Mouse (Mus musculus) CH12.LX (cell line): ENCODE measurements around the gene Trex2. TPM values are rescaled to one million over a fixed set of nuclear protein-coding genes. Genes with fewer than 3 reads are reported as not detected.

Experiments used
- DNase-seq: peaks from one replicate; pipeline ENCODE4 v3.0.0-alpha.2; 2013; ENCODE audit errors: extremely low read depth
- H3K27ac ChIP-seq: 2 replicates; pipeline ENCODE4 v1.5.1; 2012; ENCODE audit warnings: low read depth, mild to moderate bottlenecking, control low read depth, moderate library complexity; ENCODE audit not compliant: insufficient read depth
- H3K27me3 ChIP-seq: replicated peaks from 2 replicates; pipeline ENCODE3; 2012; ENCODE audit warnings: inconsistent platforms
- H3K36me3 ChIP-seq, 2 experiments: replicated peaks in 1 of 2; 2 replicates each; pipeline versions ENCODE3 to v1.6.1; 2012; ENCODE audit warnings: inconsistent platforms in 1 of 2, low read length in 1 of 2, mild to moderate bottlenecking in 1 of 2, mixed read lengths in 1 of 2, moderate library complexity in 1 of 2; ENCODE audit not compliant: control insufficient read depth in 1 of 2, insufficient read depth in 1 of 2
- H3K4me1 ChIP-seq, 2 experiments: 2 replicates each; pipeline ENCODE4 v1.6.1; 2012; ENCODE audit warnings: inconsistent platforms in 1 of 2, moderate library complexity in 1 of 2; ENCODE audit not compliant: insufficient read depth in 2 of 2, control insufficient read depth in 1 of 2
- H3K4me2 ChIP-seq: 2 replicates; pipeline ENCODE4 v1.6.1; 2012; ENCODE audit warnings: low read depth, mild to moderate bottlenecking, control low read depth; ENCODE audit not compliant: poor library complexity, insufficient read depth, severe bottlenecking
- H3K4me3 ChIP-seq, 3 experiments: fragments of 150-350 bp in 1 of 3; sonication (generic) in 1 of 3; replicated peaks in 1 of 3; 2 replicates each; pipeline versions ENCODE3 to v1.5.1; 2011 to 2012; ENCODE audit warnings: low read depth in 2 of 3, low read length in 2 of 3, mild to moderate bottlenecking in 2 of 3, moderate library complexity in 2 of 3, control low read depth in 1 of 3, improper control_type of control experiment in 1 of 3, inconsistent platforms in 1 of 3, mixed read lengths in 1 of 3; ENCODE audit not compliant: poor library complexity in 1 of 3
- H3K79me2 ChIP-seq: replicated peaks from 2 replicates; pipeline ENCODE4 v1.6.1; 2012; ENCODE audit warnings: mild to moderate bottlenecking, moderate library complexity; ENCODE audit not compliant: control insufficient read depth, poor library complexity, insufficient read depth, severe bottlenecking; ENCODE audit errors: extremely low read depth
- H3K9ac ChIP-seq: 2 replicates; pipeline ENCODE4 v1.6.1; 2012; ENCODE audit warnings: low read depth, mild to moderate bottlenecking, control low read depth, moderate library complexity; ENCODE audit not compliant: insufficient read depth
- H3K9me3 ChIP-seq: replicated peaks from 2 replicates; pipeline ENCODE3; 2012; ENCODE audit warnings: low read length, inconsistent platforms, mixed read lengths
- BHLHE40 ChIP-seq: IDR thresholded peaks from 2 replicates; pipeline ENCODE4 v1.6.1; 2011; ENCODE audit warnings: mild to moderate bottlenecking, low read depth, low read length, improper control_type of control experiment
- CHD2 ChIP-seq: IDR thresholded peaks from 2 replicates; pipeline ENCODE4 v1.6.1; 2011; ENCODE audit warnings: low read length, improper control_type of control experiment
- E2F4 ChIP-seq: IDR thresholded peaks from 2 replicates; pipeline ENCODE4 v1.6.1; 2011; ENCODE audit warnings: low read depth, low read length, improper control_type of control experiment; ENCODE audit not compliant: insufficient replicate concordance
- EP300 ChIP-seq: IDR thresholded peaks from 2 replicates; pipeline ENCODE4 v1.6.1; 2011; ENCODE audit warnings: low read length, improper control_type of control experiment
- ETS1 ChIP-seq: conservative IDR thresholded peaks from 2 replicates; pipeline ENCODE4 v1.6.1; 2012; ENCODE audit warnings: low read depth, mild to moderate bottlenecking, inconsistent platforms, low read length, improper control_type of control experiment, moderate library complexity
- GABPA ChIP-seq: IDR thresholded peaks from 2 replicates; pipeline ENCODE4 v1.6.1; 2012; ENCODE audit warnings: low read depth, low read length, improper control_type of control experiment, inconsistent platforms; ENCODE audit not compliant: insufficient replicate concordance
- HCFC1 ChIP-seq: IDR thresholded peaks from 2 replicates; pipeline ENCODE4 v1.6.1; 2012; ENCODE audit warnings: low read depth, mild to moderate bottlenecking, inconsistent platforms, low read length, improper control_type of control experiment
- IRF4 ChIP-seq: IDR thresholded peaks from 2 replicates; pipeline ENCODE4 v1.6.1; 2014; ENCODE audit warnings: low read depth, mild to moderate bottlenecking, inconsistent platforms, low read length, improper control_type of control experiment
- MAX ChIP-seq: IDR thresholded peaks from 2 replicates; pipeline ENCODE4 v1.6.1; 2011; ENCODE audit warnings: low read length, improper control_type of control experiment
- MAZ ChIP-seq: IDR thresholded peaks from 2 replicates; pipeline ENCODE4 v1.6.1; 2012; ENCODE audit warnings: low read depth, mild to moderate bottlenecking, inconsistent platforms, low read length, improper control_type of control experiment, moderate library complexity
- MXI1 ChIP-seq: IDR thresholded peaks from 2 replicates; pipeline ENCODE4 v1.6.1; 2011; ENCODE audit warnings: mild to moderate bottlenecking, low read depth, low read length, improper control_type of control experiment
- NRF1 ChIP-seq: IDR thresholded peaks from 2 replicates; pipeline ENCODE4 v1.6.1; 2014; ENCODE audit warnings: low read depth, mild to moderate bottlenecking, inconsistent platforms, low read length, improper control_type of control experiment, moderate library complexity
- PAX5 ChIP-seq: IDR thresholded peaks from 2 replicates; pipeline ENCODE4 v1.6.1; 2012; ENCODE audit warnings: low read length, inconsistent platforms, mixed read lengths
- POLR2A ChIP-seq: IDR thresholded peaks from 2 replicates; pipeline ENCODE4 v1.6.1; 2011; ENCODE audit warnings: low read depth, mild to moderate bottlenecking, improper control_type of control experiment, low read length
- SIN3A ChIP-seq: IDR thresholded peaks from 2 replicates; pipeline ENCODE4 v1.6.1; 2012; ENCODE audit warnings: low read length, improper control_type of control experiment, inconsistent platforms
- TBP ChIP-seq: conservative IDR thresholded peaks from 2 replicates; pipeline ENCODE4 v1.6.1; 2011; ENCODE audit warnings: low read depth, low read length, improper control_type of control experiment
- TCF12 ChIP-seq: IDR thresholded peaks from 2 replicates; pipeline ENCODE4 v1.6.1; 2014; ENCODE audit warnings: low read depth, mild to moderate bottlenecking, inconsistent platforms, low read length, improper control_type of control experiment
- UBTF ChIP-seq: IDR thresholded peaks from 2 replicates; pipeline ENCODE4 v1.6.1; 2012; ENCODE audit warnings: low read depth, mild to moderate bottlenecking, inconsistent platforms, low read length, improper control_type of control experiment, moderate library complexity
- USF1 ChIP-seq: IDR thresholded peaks from 2 replicates; pipeline ENCODE4 v1.6.1; 2014; ENCODE audit warnings: low read depth, mild to moderate bottlenecking, inconsistent platforms, low read length, improper control_type of control experiment
- USF2 ChIP-seq: conservative IDR thresholded peaks from 2 replicates; pipeline ENCODE4 v1.6.1; 2011; ENCODE audit warnings: low read depth, low read length, improper control_type of control experiment
- ZNF384 ChIP-seq: IDR thresholded peaks from 2 replicates; pipeline ENCODE4 v1.6.1; 2012; ENCODE audit warnings: low read depth, low read length, improper control_type of control experiment, inconsistent platforms
- dilution Hi-C: fragments of 300-500 bp; cut with MboI; formaldehyde crosslinking; loops from 2 replicates; pipeline ENCODE4 v1.14.3; 2020; ENCODE audit warnings: low sequenced_read_pairs; ENCODE audit not compliant: extremely low pct_unique_long_range_greater_than_20kb, extremely low pct_ligation_motif_present
- in situ Hi-C: fragments of 300-500 bp; cut with MboI; formaldehyde crosslinking; loops from 3 replicates; pipeline ENCODE4 v1.14.3; 2019; ENCODE audit warnings: low sequenced_read_pairs, low pct_ligation_motif_present, low pct_unique_long_range_greater_than_20kb, mixed read lengths
- polyA plus RNA-seq: library from polyadenylated mRNA; unstranded; fragments of >175 nt; gene quantifications from 2 replicates; pipeline ENCODE4 v1.2.1, GENCODE M21; 2012; ENCODE audit warnings: low read depth; ENCODE audit not compliant: insufficient read length
- total RNA-seq, 2 experiments: library from RNA; depleted of rRNA; stranded (reverse); fragments of 300-350 nt in 1 of 2; fragments of >200 nt in 1 of 2; gene quantifications; 2 replicates each; pipeline ENCODE4 v1.2.3; 2012 to 2014

The Trex2 gene
- total and polyA plus RNA-seq, 3 experiments, result not detected

- TF ChIP-seq EP300 (no peak), E2F4 (no peak), CHD2 (no peak), TBP (no peak), NRF1 (no peak), POLR2A (no peak), IRF4 (no peak), ETS1 (no peak), ZNF384 (no peak), HCFC1 (no peak), TCF12 (no peak), MAX (no peak), USF1 (no peak), SIN3A (no peak), USF2 (no peak), UBTF (no peak), MAZ (no peak), GABPA (no peak), BHLHE40 (no peak)
- no peak overlapping the region for H3K27ac ChIP-seq
- dilution Hi-C loops, result no loop called here
- in situ Hi-C loops, result no loop called here
- no peak overlapping the region for H3K4me3 ChIP-seq
- H3K79me2 ChIP-seq, result no peaks in the 10 kb centered on the region
- peaks cover 2% of the 10 kb centered on the region for H3K27me3 ChIP-seq
- no peak for DNase-seq
- no peaks in the 10 kb centered on the region for H3K9me3 ChIP-seq
- no peaks in the 10 kb centered on the region for H3K36me3 ChIP-seq
- H3K4me2 ChIP-seq, result no peak overlapping the region
- peaks cover 4 to 31% of the 10 kb centered on the region in 2 experiments for H3K4me1 ChIP-seq
- no peak overlapping the region for H3K9ac ChIP-seq
Observed at GRCm38 (mm10) chrX:73474340-73475165, 39.4 kb upstream of the Trex2 start.

GRCm38 (mm10) chrX:73471764-73472163 is 36.6 kb upstream of the Trex2 start:
- no peak for TF ChIP-seq MXI1
- no peak for TF ChIP-seq PAX5
- TF ChIP-seq ETS1, result no peak
- TF ChIP-seq UBTF, result no peak
- TF ChIP-seq EP300, result no peak
- TF ChIP-seq CHD2, result no peak
- no peak for TF ChIP-seq ZNF384
- dilution Hi-C loops (no loop called here), in situ Hi-C loops (no loop called here)
- Histone ChIP-seq H3K9ac (no peak overlapping the region), H3K79me2 (no peaks in the 10 kb centered on the region), H3K27ac (no peak overlapping the region), H3K27me3 (peaks cover 2% of the 10 kb centered on the region), H3K36me3 (no peaks in the 10 kb centered on the region), H3K9me3 (no peaks in the 10 kb centered on the region), H3K4me2 (no peak overlapping the region), H3K4me1 (peaks cover 3 to 13% of the 10 kb centered on the region in 2 experiments), H3K4me3 (no peak overlapping the region)
- no peak for DNase-seq
